Mouse (Mus musculus) intestine, embryonic 15.5 days (tissue): ENCODE measurements around the gene Nlgn1. TPM values are rescaled to one million over a fixed set of nuclear protein-coding genes. Genes with fewer than 3 reads are reported as not detected.

Source experiments
- ATAC-seq: fragments of 200-750 bp; cut with Nextera tagmentation; 2 replicates; pipeline ENCODE4 v1.8.0; 2017; ENCODE audit warnings: moderate TSS enrichment, moderate library complexity
- H3K27ac ChIP-seq: fragments of 300-500 bp; sonication (generic); 2 replicates; pipeline ENCODE4 v1.5.1; 2015; ENCODE audit warnings: mild to moderate bottlenecking, inconsistent platforms
- H3K27me3 ChIP-seq: fragments of 300-500 bp; sonication (generic); replicated peaks from 2 replicates; pipeline ENCODE4 v1.6.1; 2015; ENCODE audit warnings: inconsistent platforms
- H3K36me3 ChIP-seq: fragments of 300-500 bp; sonication (generic); 2 replicates; pipeline ENCODE4 v1.6.1; 2015; ENCODE audit warnings: inconsistent platforms
- H3K4me1 ChIP-seq: fragments of 300-500 bp; sonication (generic); replicated peaks from 2 replicates; pipeline ENCODE4 v1.6.1; 2015; ENCODE audit warnings: inconsistent platforms
- H3K4me2 ChIP-seq: fragments of 300-500 bp; sonication (generic); replicated peaks from 2 replicates; pipeline ENCODE4 v1.6.1; 2015; ENCODE audit warnings: mild to moderate bottlenecking, inconsistent platforms
- H3K4me3 ChIP-seq: fragments of 300-500 bp; sonication (generic); replicated peaks from 2 replicates; pipeline ENCODE4 v1.5.1; 2015; ENCODE audit warnings: inconsistent platforms
- H3K9ac ChIP-seq: fragments of 300-500 bp; sonication (generic); 2 replicates; pipeline ENCODE4 v1.6.1; 2015; ENCODE audit warnings: inconsistent platforms
- H3K9me3 ChIP-seq: fragments of 300-500 bp; sonication (generic); 2 replicates; pipeline ENCODE4 v1.6.1; 2016; ENCODE audit warnings: inconsistent platforms
- WGBS: fragments of 180-500 bp; shearing (Covaris S2); methylation state at CpG from one replicate; pipeline ENCODE4 v1.1.7; 2015; 5-methylcytosine and 5-hydroxymethylcytosine counted together
- polyA plus RNA-seq: library from polyadenylated mRNA; unstranded; fragments of >200 nt; fragmentation: Nextera tagmentation; extraction: Ambion mirVana; gene quantifications from 2 replicates; pipeline ENCODE4 v1.2.1, GENCODE M21; 2015

Nlgn1 gene
- polyA plus RNA-seq, 1 experiment from 2014 or later: 2.1 TPM

GRCm38 (mm10) chr3:25869161-25869560, 463.1 kb downstream of the Nlgn1 start:
- H3K4me1 ChIP-seq: no peaks in the 10 kb centered on the region
- H3K4me3 ChIP-seq: no peak overlapping the region
- no peaks in the 10 kb centered on the region for H3K9me3 ChIP-seq
- no peak overlapping the region for H3K4me2 ChIP-seq
- no peak for ATAC-seq
- no peaks in the 10 kb centered on the region for H3K36me3 ChIP-seq
- no peak overlapping the region for H3K9ac ChIP-seq
- no peaks in the 10 kb centered on the region for H3K27me3 ChIP-seq
- H3K27ac ChIP-seq: no peak overlapping the region

- H3K4me3 ChIP-seq: no peak overlapping the region
- H3K4me2 ChIP-seq: no peak overlapping the region
- no peaks in the 10 kb centered on the region for H3K9me3 ChIP-seq
- H3K27ac ChIP-seq: no peak overlapping the region
- no peaks in the 10 kb centered on the region for H3K4me1 ChIP-seq
- no peaks in the 10 kb centered on the region for H3K36me3 ChIP-seq
- no peaks in the 10 kb centered on the region for H3K27me3 ChIP-seq
- no peak overlapping the region for H3K9ac ChIP-seq
- no peak for ATAC-seq
These were observed 473.9 kb downstream of the Nlgn1 start for GRCm38 (mm10) chr3:25858384-25858783.

GRCm38 (mm10) chr3:25844686-25845462, 487.4 kb downstream of the Nlgn1 start:
- Histone ChIP-seq H3K9ac (no peak overlapping the region), H3K27me3 (no peaks in the 10 kb centered on the region), H3K9me3 (no peaks in the 10 kb centered on the region), H3K4me2 (no peak overlapping the region), H3K4me3 (no peak overlapping the region), H3K4me1 (no peaks in the 10 kb centered on the region), H3K36me3 (no peaks in the 10 kb centered on the region), H3K27ac (no peak overlapping the region)
- no peak for ATAC-seq
- 89% methylated on average over 7 of the region's 7 CpGs for WGBS

GRCm38 (mm10) chr3:25830237-25830636, 502.0 kb downstream of the Nlgn1 start:
- no peaks in the 10 kb centered on the region for H3K9me3 ChIP-seq
- H3K36me3 ChIP-seq: no peaks in the 10 kb centered on the region
- H3K4me1 ChIP-seq: no peaks in the 10 kb centered on the region
- H3K4me2 ChIP-seq: no peak overlapping the region
- WGBS: 70% methylated on average over 2 of the region's 2 CpGs
- no peaks in the 10 kb centered on the region for H3K27me3 ChIP-seq
- no peak overlapping the region for H3K9ac ChIP-seq
- H3K4me3 ChIP-seq: no peak overlapping the region
- ATAC-seq: no peak
- no peak overlapping the region for H3K27ac ChIP-seq

GRCm38 (mm10) chr3:25813368-25813767, 518.9 kb downstream of the Nlgn1 start:
- Histone ChIP-seq H3K4me3 (no peak overlapping the region), H3K9me3 (no peaks in the 10 kb centered on the region), H3K36me3 (no peaks in the 10 kb centered on the region), H3K4me2 (no peak overlapping the region), H3K27me3 (no peaks in the 10 kb centered on the region), H3K4me1 (no peaks in the 10 kb centered on the region), H3K27ac (no peak overlapping the region), H3K9ac (no peak overlapping the region)
- ATAC-seq: no peak
- WGBS: 88% methylated on average over 3 of the region's 3 CpGs

GRCm38 (mm10) chr3:25807559-25807958, 524.7 kb downstream of the Nlgn1 start:
- no peaks in the 10 kb centered on the region for H3K27me3 ChIP-seq
- no peak for ATAC-seq
- H3K36me3 ChIP-seq: no peaks in the 10 kb centered on the region
- H3K4me2 ChIP-seq: no peak overlapping the region
- H3K9ac ChIP-seq: no peak overlapping the region
- no peak overlapping the region for H3K4me3 ChIP-seq
- no peak overlapping the region for H3K27ac ChIP-seq
- WGBS: 41% methylated on average over 3 of the region's 3 CpGs
- H3K9me3 ChIP-seq: no peaks in the 10 kb centered on the region
- no peaks in the 10 kb centered on the region for H3K4me1 ChIP-seq

GRCm38 (mm10) chr3:25781651-25782050, 550.6 kb downstream of the Nlgn1 start:
- Histone ChIP-seq H3K4me1 (no peaks in the 10 kb centered on the region), H3K4me3 (no peak overlapping the region), H3K4me2 (no peak overlapping the region), H3K9me3 (no peaks in the 10 kb centered on the region), H3K9ac (no peak overlapping the region), H3K27ac (no peak overlapping the region), H3K36me3 (no peaks in the 10 kb centered on the region), H3K27me3 (no peaks in the 10 kb centered on the region)
- ATAC-seq: no peak
- 66% methylated on average over 2 of the region's 2 CpGs for WGBS

- H3K4me3 ChIP-seq: no peak overlapping the region
- no peak overlapping the region for H3K27ac ChIP-seq
- no peak for ATAC-seq
- H3K9me3 ChIP-seq: no peaks in the 10 kb centered on the region
- H3K36me3 ChIP-seq: no peaks in the 10 kb centered on the region
- no peak overlapping the region for H3K4me2 ChIP-seq
- WGBS: 74% methylated on average over 6 of the region's 6 CpGs
- no peaks in the 10 kb centered on the region for H3K4me1 ChIP-seq
- no peak overlapping the region for H3K9ac ChIP-seq
- H3K27me3 ChIP-seq: no peaks in the 10 kb centered on the region
These were observed 556.8 kb downstream of the Nlgn1 start for GRCm38 (mm10) chr3:25775437-25775836.

- Histone ChIP-seq H3K9me3 (no peaks in the 10 kb centered on the region), H3K27ac (no peak overlapping the region), H3K36me3 (no peaks in the 10 kb centered on the region), H3K4me1 (no peaks in the 10 kb centered on the region), H3K9ac (no peak overlapping the region), H3K4me2 (no peak overlapping the region), H3K27me3 (no peaks in the 10 kb centered on the region), H3K4me3 (no peak overlapping the region)
- 72% methylated on average over 4 of the region's 4 CpGs for WGBS
- no peak for ATAC-seq
These were observed 558.4 kb downstream of the Nlgn1 start for GRCm38 (mm10) chr3:25773908-25774307.

GRCm38 (mm10) chr3:25773467-25773866, 558.8 kb downstream of the Nlgn1 start:
- no peaks in the 10 kb centered on the region for H3K36me3 ChIP-seq
- H3K9ac ChIP-seq: no peak overlapping the region
- H3K4me3 ChIP-seq: no peak overlapping the region
- no peaks in the 10 kb centered on the region for H3K27me3 ChIP-seq
- no peaks in the 10 kb centered on the region for H3K4me1 ChIP-seq
- H3K4me2 ChIP-seq: no peak overlapping the region
- no peak overlapping the region for H3K27ac ChIP-seq
- H3K9me3 ChIP-seq: no peaks in the 10 kb centered on the region
- ATAC-seq: no peak

- Histone ChIP-seq H3K27ac (no peak overlapping the region), H3K4me3 (no peak overlapping the region), H3K4me2 (no peak overlapping the region), H3K4me1 (no peaks in the 10 kb centered on the region), H3K36me3 (no peaks in the 10 kb centered on the region), H3K9ac (no peak overlapping the region), H3K27me3 (no peaks in the 10 kb centered on the region), H3K9me3 (no peaks in the 10 kb centered on the region)
- 84% methylated on average over 4 of the region's 4 CpGs for WGBS
- ATAC-seq: no peak
These were observed 568.6 kb downstream of the Nlgn1 start for GRCm38 (mm10) chr3:25763689-25764088.

- no peak for ATAC-seq
- Histone ChIP-seq H3K36me3 (no peaks in the 10 kb centered on the region), H3K9ac (no peak overlapping the region), H3K4me2 (no peak overlapping the region), H3K4me1 (no peaks in the 10 kb centered on the region), H3K27ac (no peak overlapping the region), H3K4me3 (no peak overlapping the region), H3K27me3 (no peaks in the 10 kb centered on the region), H3K9me3 (no peaks in the 10 kb centered on the region)
- 89% methylated on average over 2 of the region's 2 CpGs for WGBS
These were observed 574.4 kb downstream of the Nlgn1 start for GRCm38 (mm10) chr3:25757813-25758212.

- H3K4me1 ChIP-seq: no peaks in the 10 kb centered on the region
- WGBS: 57% methylated on average over 1 of the region's 1 CpGs
- no peak overlapping the region for H3K27ac ChIP-seq
- H3K4me2 ChIP-seq: no peak overlapping the region
- no peak overlapping the region for H3K9ac ChIP-seq
- no peak overlapping the region for H3K4me3 ChIP-seq
- no peak for ATAC-seq
- no peaks in the 10 kb centered on the region for H3K27me3 ChIP-seq
- no peaks in the 10 kb centered on the region for H3K36me3 ChIP-seq
- no peaks in the 10 kb centered on the region for H3K9me3 ChIP-seq
These were observed 608.1 kb downstream of the Nlgn1 start for GRCm38 (mm10) chr3:25724111-25724510.
